Mouse (Mus musculus) granulocyte monocyte progenitor cell, adult 5-6 weeks (primary cell): ENCODE measurements around the gene Sult1a1. TPM values are rescaled to one million over a fixed set of nuclear protein-coding genes. Genes with fewer than 3 reads are reported as not detected.
"Not testable (repeated sequence)": the region's sequence is repeated elsewhere in the genome, so short reads cannot be mapped to it uniquely, and the experiment has no call there.

ENCODE experiments used
- ATAC-seq: replicated peaks from 2 replicates; pipeline ENCODE4 v1.8.0; 2016; ENCODE audit warnings: mild to moderate bottlenecking, moderate TSS enrichment, inconsistent platforms; ENCODE audit not compliant: poor library complexity, severe bottlenecking
- total RNA-seq, 2 experiments: library from RNA; stranded (forward) in 1 of 2; stranded (reverse) in 1 of 2; fragments of 200-712, 200-1000 nt in 1 of 2; fragments of >200 nt in 1 of 2; fragmentation: Nextera tagmentation in 1 of 2; gene quantifications; 2 replicates each; pipeline ENCODE4 v1.2.3; 2014 to 2017

Sult1a1 gene
- total RNA-seq, 2 experiments from 2014 or later, result 1.6 TPM; not detected in 1

DNA sequence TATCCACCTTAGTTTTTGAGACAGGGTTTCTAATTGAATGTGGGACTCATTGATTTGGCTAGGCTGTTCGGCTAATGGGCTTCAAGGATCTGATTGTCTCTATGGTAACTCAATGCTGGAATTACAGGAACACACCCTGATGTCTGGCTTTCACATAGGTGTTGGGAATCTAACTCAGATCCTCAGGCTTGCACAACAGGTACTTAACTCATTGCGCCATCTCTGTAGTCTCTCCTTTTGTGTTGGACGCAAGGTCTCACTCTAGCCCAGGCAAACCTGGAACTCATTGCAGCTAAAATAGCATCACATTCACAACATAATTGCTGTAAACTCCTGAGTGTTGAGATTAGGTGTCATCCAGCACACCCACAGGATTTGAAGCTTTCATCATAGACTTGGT lies 6.1 kb downstream of the Sult1a1 start:
- no peak for ATAC-seq

DNA sequence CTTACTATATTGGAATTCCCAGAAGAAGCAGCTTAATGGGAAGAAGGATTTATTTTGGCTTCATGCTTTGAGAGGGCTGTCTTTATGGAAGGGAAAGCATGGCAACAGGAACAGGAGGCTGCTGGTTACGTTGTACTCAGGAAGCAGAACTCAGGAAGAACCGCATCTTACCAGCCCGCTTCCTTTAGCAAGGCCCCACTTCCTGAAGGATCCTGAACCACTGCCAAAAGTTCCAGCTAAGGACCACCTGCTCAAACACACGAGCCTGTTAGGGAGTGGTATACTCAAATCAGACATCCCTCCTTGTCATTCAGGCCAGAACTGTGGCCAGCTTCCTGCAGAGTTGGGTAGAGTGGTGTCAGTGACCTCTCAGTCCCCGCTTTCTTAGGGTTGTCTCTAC lies 7.8 kb downstream of the Sult1a1 start:
- ATAC-seq, result peak; percentile 43

DNA sequence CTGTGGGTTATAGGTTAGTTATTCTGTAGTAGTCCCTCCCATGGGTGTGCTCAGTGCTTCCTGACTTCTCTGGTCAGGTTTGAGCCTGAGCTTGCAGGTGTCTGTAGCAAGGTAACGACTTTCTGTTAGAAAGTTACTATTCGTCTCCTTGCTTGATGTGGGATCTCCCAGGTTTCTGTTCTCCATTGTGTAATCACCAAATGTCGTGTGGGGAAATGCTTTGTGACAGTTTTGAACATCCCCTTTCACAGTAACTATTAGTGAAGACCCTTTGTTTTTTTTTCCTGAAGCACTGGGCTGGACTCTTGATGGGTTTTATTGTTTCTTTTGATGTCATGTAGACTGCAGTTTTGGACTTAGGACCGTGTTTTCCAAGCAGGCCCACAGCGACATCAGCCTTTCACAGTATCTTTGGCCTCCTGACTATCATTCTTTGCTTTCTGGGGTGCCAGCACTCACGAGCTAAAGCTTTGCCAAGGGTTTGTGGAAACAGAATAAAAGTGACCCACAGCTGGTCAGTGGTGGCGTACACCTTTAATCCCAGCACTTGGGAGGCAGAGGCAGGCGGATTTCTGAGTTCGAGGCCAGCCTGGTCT lies 8.6 kb downstream of the Sult1a1 start:
- peak; percentile 70 for ATAC-seq

DNA sequence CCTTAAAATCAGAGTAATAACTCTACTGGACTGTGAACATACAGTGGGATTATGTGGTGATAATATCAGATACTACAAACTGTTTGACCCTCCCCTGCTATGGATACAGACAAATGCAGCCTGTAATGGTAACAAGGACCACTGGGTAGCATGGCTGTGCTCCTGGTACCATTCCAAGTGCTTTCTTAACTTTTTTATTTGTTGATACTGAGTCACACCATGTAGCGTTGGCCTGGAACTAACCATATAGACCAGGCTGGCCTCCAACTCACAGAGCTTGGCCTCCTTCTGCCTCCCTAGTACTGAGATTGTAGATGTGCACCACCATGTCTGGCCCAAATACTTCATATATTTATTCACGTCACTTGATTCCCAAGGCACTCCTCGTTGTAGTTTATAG lies 11.0 kb downstream of the Sult1a1 start:
- ATAC-seq, result no peak

DNA sequence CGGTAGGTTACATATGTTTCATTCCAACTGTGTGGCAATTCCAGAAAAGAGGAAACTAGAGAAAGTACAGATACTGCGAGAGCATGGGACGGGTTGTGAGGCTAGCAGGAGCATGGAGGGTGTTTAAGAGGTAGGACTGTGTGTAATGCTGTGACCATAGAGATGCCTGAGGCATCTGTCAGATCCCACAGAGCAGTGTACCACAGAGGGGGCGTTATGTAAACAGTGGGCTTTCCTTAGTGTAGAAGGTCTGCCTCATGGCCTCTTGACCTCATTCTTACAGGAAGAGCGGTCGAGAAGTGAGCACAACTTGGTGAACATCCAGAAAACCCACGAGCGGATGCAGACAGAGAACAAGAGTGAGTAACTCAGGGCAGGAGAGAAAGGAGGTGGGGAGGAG lies 12.6 kb downstream of the Sult1a1 start:
- ATAC-seq, result peak; percentile 55

DNA sequence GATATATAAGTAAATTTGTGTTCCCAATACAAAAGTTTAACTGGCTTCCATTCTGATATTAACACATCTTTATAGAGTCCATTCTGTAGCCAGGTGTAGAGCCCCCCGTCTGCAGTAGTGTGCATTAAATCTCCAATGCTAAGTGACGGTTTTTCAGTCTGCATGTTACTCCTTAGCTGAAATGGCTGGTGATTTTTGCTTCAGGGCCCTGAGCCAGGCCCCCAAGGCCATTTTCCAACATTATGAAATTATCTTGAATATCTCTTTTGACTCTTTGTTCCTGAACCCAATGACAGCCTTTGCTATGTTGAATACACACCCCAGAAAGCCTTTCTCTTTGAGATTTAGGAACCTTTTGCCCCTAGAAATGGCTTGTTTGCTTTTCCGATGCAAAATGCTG lies 16.5 kb downstream of the Sult1a1 start:
- no peak for ATAC-seq

DNA sequence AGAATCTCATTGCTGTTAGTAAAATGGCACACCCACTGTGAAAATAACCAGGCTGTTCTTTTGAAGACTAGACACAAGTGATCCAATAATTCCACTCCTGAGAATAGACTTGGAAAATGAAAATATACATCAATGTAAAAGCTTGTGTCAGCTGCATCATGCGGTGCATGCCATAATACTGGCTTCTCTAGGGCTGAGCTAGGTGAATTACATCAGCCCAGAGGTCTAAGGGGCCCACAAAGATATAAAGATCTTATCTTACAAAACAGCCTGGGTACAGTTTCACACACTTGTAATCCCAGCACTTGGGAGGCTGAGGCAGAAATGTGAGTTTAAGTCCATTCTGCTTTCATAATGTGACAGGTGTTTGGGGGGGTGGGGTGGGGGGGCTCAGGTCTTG lies 18.7 kb downstream of the Sult1a1 start:
- ATAC-seq, result no peak

DNA sequence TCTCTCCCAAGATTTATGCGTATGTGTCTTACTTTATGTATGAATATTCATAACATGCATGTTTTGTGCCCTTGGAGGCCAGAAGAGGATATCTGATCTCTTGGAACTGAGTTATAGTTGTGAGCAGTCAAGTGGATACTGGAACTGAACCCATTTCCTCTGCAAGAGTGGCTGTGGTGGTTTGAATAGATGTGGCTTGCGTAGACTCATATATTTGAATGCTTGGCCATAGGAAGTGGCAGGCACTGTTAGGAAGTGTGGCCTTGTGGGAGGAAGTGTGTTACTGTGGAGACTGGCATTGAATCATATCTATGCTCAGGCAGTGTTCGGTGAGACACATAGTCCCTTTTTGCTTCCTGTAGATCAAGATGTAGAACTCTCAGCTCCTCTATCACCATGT lies 20.5 kb downstream of the Sult1a1 start:
- peak; percentile 96 for ATAC-seq

DNA sequence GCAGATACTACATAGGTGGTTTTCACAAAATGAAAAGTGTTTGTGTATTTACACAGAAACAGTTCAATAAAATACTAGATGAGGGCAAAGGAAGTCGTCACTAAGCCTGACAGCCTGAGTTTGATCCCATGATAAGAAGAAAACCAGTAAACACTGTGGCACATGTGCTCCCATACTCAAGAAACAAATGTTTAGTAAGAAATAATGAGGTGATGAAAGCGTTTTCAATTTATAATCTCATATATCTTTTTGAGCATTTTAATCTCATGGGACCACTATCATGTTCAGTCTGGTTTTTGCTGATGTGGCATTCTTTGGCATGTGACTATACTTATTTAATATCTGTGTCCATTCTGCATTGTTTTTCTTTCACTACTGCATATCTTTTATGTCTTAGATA lies 22.2 kb downstream of the Sult1a1 start:
- ATAC-seq, result no peak

DNA sequence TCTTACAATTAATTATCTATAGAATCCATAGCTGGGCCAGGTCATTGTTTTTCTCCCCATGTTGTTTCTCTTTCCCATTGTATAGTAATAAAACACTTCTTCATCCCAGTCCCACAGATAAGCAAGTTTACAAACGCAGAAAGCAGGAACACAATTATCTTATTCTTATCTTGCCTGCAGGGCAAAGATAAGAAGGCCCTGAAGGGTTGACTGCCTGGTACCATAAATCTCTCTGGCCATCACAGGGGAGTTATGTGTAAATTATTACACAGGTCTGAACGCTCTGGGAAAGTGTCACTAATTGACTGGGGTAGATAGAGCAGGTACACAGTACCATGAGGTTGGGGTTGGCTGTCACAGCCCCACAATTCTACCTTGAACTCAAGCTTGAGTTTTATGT lies 25.4 kb downstream of the Sult1a1 start:
- ATAC-seq, result no peak

DNA sequence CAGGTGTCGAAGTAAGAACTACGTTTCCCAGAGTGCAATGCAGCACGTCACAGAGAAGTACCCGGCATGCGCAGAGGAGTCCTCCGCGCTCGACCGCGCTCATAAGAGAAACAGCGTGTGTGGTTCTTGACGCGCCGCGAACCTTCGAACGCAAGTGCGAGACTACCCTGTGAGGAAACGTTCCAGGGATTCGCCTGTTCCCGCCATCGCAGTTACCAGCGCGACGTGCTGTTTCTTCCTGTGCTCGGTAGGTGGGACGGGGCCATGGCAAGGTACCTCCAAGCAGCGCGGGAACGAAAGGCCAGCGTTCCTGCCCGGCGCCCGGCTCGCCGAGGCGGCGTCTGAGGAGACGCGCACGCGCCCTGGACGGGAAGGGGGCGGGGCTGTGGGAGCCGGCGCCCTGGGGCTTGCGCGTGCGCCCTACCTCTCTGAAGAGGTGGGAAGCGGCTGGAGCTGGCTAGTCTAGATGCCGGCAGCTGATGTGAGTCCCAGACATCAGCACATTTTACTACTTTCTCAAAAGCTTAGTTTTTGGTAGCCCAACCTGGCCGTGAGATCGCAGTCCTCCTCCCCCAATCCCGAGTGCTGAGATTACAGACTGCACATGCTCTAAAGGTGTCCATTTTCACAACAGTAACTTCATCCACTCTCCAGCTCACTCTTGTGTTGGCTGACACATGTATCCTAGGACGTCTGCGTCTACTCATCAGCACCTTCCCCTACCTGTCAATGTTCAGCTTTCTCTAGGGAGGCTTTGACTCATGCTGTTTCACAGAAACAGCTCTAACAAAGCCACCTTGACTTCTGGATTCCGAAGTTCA lies 26.8 kb downstream of the Sult1a1 start, which contains the start of gene Sgf29:
Gene Sgf29 (plus strand): TSS at position 79 of the 821 bp plus-strand sequence.
- peak; percentile 90 for ATAC-seq

DNA sequence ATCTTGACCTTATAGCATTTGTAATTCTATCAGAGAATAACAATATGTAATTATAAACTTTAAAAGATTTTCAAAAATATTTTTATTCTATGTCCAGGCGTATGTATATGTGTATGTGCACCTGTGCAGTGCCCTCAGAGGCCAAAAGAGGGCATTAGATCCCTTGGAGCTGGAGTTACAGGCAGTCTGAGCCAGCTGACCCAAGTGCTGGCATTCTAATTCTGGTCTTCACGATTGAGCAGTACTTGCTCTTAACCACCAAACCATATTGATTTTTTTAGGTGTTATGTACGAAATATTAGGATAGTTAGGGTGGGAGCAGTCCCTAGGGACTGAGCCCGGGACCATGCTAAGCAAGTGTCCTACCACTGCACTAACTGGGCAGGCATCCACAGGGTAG lies 27.7 kb downstream of the Sult1a1 start:
- peak; percentile 36; the same call in 1 of the 2 replicates for ATAC-seq

DNA sequence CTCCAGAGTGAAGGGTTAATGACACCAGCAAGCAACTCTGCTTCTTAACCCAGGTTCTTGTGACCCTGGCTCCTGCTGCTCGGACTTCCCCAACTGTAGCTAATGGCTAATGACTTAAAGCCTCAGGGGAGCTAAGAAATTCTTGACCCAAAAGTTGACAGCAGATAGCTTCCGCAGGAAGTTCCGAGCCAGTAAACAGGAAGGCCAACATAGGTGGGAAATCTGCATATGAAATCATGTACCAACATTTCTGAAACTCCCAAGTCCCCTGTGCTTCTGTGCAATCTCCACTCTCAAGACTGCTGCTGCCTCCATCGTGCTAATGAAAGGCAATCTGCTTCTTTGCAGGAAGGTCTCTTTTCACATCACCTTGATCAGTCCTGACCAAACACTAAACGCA lies 30.5 kb downstream of the Sult1a1 start:
- no peak for ATAC-seq

DNA sequence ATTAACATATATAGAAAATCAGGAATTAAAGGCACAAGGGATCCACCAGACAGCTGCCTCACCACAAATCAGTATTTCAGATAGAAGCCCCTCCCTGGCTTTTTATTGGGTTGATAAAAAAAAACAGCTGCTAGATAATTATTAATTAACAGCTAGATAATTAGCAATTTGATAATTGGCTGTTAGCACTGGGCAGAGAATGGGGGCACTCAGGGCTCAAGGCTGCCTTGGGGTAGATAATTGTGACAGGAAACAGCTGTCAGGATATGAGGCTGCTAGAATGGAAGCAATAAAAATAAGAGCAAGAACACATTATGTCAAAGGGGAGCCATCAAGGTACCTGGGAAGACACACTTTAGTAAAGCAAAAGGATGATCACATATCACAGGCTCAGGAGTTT lies 31.3 kb downstream of the Sult1a1 start:
- no peak for ATAC-seq

DNA sequence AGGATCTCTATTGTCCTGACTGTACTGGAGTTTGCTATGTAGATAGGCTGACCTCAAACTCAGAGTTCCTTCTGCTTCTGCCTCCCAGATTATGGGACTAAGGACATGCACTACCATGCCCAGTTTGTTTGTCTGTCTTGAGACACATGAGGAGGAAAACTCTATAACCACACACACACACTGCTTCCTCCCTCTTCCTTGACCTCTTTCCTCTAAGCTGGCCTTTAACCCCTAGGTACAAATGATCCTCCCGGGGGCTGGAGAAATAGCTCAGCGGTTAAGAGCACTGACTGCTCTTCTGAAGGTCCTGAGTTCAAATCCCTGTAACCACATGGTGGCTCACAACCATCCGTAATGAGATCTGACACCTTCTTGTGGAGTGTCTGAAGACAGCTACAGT lies 31.9 kb downstream of the Sult1a1 start:
- ATAC-seq, result no peak

DNA sequence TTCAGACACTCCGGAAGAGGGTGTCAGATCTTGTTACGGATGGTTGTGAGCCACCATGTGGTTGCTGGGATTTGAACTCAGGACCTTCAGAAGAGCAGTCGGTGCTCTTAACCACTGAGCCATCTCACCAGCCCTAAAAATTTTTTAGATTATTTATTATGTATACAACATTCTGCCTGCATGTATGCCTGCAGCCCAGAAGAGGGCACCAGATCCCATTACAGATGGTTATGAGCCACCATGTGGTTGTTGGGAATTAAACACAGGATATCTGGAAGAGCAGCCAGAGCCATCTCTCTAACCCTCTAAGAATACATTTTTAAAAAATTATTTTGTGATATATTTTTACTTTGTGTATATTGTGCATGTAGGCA lies 33.0 kb downstream of the Sult1a1 start:
- ATAC-seq, result not testable (repeated sequence)

DNA sequence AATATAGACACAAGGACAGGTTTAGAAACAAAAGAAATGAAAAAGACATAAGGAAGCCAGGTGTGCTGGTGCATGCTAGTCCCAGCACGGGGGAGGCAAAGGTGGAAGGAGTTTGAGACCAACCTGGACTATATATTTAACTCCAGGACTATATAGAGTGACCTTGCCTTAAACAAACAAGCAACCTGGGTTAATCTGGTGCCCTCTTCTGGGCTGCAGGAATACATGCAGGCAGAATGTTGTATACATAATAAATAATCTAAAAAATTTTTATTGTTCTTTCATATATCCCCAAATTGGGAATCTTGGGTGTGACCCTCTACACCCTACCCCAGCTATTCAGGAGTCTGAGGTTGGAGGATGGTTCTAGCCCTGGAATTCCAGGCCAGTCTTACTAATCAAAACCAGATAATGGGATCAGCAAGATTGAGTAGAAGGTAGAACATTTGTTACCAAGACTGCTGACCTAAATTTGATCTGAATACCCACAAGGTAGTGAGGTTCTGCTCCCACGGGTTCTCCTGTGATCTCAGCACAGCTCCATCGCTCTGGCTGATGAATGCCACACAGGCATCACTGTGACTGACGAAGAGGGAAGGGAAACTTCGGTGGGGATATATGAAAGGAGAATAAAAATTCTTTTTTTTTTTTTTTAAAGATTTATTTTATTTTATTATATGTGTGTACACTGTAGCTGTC lies 33.5 kb downstream of the Sult1a1 start:
- ATAC-seq, result no peak

DNA sequence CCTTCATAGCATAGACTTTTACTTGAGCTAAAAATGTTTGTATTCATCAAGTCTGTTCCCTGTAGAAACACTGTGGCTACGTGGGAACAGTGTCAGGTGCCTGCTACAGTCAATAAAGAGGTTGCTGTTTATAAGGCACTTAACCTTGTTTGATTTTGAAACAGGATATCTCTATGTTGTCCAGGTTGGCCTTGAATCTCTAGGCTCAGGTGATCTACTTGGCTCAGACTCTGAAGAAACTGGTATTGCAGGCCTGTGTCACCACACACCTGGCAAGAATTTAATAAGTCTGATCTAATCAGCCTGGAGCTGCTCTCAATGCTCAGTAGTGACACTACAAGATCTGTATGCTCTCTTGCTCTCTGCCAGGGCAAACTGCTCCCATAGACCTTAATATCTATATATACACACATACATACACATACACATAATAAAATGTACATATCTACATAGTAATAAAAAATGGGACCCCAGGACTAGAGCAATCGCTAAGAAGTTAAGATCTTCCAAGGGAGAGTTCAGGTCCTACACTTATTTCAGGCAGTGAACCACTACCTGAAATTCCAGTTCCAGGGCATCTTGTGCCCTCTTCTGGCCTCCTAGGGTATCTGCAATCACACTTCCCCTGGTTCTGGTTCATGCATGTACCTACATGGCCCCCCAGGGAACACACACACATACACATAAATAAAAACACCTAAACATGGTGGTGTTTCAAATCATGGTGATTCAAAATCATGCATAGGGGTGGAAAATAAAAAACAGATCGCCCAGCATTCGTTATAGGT lies 39.3 kb downstream of the Sult1a1 start:
- ATAC-seq, result peak; percentile 84

DNA sequence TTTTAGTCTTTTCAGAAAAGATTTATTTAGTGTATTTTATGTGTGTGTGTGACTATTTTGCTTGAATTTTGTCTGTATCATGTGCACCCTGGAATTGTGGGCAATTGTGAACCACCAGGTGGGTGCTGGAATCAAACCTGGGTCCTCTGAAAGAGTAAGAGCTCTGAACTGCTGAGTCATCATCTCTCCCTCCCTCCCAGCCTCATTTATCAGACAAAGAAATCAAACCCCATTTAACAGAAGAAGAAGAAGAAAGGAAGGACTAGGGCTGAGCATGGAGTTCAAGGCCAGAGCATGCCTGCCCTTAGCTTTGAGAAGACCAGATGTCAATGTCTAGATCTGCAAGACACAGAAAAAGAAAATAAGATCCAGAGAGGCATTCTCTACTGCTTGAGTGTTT lies 40.9 kb downstream of the Sult1a1 start:
- ATAC-seq, result no peak

DNA sequence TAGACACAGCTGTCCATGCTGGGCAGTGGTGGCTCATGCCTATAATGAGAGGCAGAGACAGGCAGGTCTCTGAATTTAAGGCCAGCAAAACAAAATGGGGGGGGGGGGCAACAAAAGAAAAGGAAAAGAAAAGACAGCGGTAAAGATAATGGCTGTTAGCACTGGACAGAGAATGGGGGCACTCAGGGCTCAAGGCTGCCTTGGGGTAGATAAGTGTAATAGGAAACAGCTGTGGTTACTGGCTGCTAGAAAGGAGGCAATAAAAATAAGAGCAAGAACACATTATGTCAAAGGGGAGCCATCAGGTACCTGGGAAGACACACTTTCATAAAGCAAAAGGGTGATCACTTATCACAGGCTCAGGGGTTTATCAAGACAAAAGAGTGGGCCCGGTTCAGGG lies 43.8 kb downstream of the Sult1a1 start:
- no peak for ATAC-seq
